Mouse (Mus musculus) hematopoietic stem cell, adult 5-6 weeks (primary cell): ENCODE results near the gene Nucb1. TPM values are rescaled to one million over a fixed set of nuclear protein-coding genes. Genes with fewer than 3 reads are reported as not detected.
A peak's percentile ranks its signal among the peaks of the same experiment; 100 is the strongest.

Experiments
- ATAC-seq, 2 experiments: fragments of 125-278 bp in 1 of 2; replicated peaks in 1 of 2; 2 replicates each; pipeline ENCODE4 v1.8.0; 2016 to 2017; ENCODE audit warnings: inconsistent platforms in 2 of 2, mild to moderate bottlenecking in 2 of 2, moderate number of reproducible peaks in 2 of 2, low read depth in 1 of 2, moderate TSS enrichment in 1 of 2; ENCODE audit not compliant: low FRiP score in 2 of 2, poor library complexity in 2 of 2, severe bottlenecking in 2 of 2, insufficient read depth in 1 of 2, low TSS enrichment in 1 of 2
- total RNA-seq: library from RNA; stranded (forward); fragments of 172-1452, 232-1000 nt; gene quantifications from 2 replicates; pipeline ENCODE4 v1.2.3, GENCODE M21; 2017

Gene Nucb1
- total RNA-seq, 1 experiment from 2014 or later, result 378 TPM

DNA sequence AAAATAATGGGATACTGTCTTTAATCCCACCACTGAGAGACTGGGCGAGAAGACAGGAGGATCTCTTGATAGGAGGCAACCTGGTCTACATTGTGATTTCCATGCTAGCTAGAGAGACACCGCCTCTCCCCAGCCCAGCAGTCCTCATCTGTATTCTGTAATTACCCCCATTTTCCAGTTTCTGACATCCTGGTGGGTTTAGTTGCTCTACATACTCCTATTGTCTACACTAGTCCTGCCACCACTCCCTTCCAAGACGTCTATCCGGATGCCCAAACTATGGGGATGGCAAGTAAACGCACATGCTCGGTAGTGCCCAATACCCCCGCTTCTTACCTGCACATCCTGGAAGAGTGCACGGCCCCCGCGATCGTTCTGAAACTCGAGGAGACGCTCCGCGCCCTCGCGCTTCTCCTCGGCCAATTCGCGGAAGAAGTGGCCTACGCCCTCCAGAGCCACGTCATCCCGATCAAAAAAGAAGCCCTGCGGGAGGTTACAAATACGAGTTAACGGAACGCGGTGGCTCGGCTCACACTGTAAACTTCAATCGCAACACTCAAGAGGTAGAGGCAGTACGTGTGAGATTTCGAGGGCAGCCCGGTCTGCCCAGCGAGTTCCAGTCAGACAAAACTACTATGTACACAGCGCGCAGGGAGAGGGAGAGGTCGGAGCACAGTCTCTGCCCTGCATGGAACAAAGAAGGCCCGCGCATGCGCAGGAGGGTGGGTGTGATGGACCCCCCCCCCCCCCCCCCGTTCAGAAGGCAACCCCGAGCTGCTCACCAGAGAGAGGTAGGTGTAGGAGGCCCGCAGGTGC, 51.2 kb downstream of the Nucb1 start:
- peak in 1 of 2 experiments; percentile 9; a peak in 1 of 4 replicates for ATAC-seq

DNA sequence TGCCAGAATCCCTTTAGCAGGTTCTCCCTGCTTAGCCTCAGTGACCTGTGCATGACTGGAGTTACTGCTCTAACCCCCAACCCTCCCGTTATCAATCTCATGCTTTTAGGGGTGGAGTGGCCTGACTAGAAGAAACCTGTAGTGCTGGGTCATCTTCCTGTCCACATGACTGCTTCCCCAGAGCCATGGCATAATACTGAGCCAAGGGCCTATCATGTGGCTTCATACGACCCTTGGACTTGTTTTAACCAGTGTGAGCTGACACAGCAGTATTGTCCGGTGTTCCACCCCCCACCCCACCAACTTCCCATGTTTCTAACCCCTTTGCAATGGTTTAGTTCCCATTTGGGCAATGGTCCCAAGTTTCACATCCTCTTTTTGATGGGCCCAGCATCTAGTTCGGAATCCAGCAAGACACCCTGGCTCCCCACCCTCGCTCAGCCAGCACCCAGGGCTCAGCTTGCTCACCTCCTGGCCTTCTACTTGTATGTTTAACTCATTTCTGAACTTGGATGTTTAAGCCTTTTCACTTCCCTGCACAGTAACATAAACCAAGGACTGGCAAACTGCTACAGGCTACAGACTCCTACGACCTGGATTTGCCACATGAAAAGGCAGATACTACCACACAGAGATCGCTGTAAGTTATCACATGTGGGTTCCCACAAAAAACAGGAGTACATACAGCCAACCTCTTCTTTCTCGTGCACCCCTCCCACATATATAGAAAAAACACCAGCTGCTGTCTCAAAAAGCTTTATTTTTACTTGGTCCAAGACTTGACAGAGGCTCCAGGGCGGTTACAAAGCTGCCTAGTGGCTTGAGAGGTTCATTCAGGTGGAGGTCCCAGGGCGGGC, 52.8 kb downstream of the Nucb1 start:
- peak; percentile 9 to 18; a peak in 3 of 4 replicates for ATAC-seq

DNA sequence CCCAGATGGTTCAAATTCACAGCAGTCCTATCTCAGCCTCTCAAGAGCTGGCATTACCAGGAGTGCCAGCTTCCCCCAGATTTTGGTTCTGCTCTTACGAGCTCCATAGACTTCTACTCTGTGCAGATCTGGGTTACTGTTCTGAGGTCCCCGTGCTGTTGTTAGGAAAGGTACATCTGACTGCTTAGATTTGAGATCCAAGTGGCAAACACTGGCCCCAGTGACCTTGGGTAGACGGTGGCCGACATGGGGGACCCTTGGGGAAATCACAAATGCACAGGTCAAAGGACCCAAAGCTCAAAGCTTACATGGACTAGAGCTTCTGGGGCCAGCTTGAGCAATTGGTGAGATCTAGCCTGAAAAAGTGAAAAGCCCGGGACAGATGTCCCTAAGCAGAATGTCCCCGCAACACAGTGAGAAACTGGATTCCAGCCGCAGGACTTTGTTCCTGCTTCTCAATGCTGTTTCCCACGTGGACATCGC, 53.4 kb downstream of the Nucb1 start:
- ATAC-seq, result no peak

DNA sequence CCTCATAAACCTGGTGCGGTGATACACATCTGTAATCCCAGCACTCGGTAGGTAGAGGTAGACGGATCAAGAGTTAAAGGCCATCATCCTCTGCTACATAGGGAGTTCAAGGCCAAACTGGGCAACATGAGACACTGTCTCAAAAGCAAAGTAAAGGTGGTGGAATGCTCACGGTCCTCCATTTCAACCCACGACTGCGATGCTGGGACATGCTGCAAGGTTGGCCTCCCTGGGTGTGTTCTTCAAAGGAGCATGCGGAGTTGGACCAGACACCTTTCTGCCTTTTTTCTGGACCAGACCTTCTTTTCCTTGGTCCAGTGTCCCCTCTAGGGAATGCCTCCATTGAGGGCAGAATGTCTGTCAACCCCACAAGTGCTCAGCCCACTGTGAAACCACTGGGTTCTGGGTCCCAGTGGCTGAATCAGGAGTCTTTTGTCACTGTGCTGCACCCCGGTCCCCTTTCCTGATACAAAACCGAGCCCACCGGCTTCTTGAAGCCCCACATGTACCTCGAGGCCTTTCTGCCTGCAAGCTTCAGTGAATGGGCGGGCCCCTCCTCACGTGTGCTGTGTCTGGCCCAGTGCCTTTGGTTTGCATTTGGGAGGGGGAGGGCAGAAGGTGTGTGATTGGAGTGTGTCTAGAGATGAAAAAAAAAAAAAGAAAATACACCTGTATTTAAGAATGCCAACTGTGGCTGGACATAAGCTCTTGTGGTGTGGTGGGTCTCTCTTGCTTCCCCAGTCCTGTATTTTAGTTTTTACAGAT, 54.1 kb downstream of the Nucb1 start:
- ATAC-seq, result no peak

DNA sequence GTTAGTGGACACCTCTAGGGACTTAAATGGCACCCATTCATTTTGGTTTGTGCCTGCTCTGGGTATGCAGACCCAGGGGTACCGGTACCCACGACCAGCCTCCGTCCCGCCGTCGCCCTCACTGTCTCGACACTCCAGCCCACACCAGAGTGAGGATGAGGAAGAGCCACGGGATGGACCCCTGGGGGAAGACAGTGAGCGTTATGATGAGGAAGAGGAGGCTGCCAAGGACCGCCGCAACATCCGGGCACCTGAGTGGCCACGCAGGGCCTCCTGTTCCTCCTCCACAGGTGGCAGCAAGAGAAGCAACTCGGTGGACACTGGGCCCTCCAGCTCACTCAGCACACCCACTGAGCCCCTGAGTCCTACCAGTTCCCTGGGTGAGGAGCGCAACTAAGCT, 55.2 kb downstream of the Nucb1 start:
- no peak for ATAC-seq

DNA sequence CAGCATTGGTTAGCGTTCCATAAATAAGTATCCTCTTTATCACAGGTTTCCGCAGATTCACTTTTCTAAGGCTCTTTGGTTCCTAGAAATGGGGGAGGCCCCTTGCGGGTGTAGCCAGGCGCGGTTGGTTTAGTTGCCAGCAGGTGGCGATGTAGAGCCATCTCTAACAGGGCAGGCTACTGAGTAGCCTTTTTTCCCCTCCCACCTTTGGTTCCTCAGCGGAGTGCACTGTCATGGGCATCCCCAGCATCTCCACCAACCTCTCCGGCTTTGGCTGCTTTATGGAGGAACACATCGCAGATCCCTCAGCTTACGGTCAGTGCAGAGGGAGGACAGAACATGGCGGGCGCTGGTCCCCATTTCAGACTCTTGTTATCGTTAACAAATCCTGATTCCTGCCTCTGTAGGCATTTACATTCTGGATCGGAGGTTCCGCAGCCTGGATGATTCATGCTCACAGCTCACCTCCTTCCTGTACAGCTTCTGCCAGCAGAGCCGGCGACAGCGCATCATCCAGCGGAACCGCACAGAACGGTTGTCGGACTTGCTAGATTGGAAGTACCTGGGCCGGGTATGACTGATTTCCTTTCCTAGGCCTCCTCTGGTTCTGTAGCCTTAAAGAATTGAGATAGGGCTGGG, 58.7 kb downstream of the Nucb1 start:
- ATAC-seq, result peak; percentile 85 to 91

DNA sequence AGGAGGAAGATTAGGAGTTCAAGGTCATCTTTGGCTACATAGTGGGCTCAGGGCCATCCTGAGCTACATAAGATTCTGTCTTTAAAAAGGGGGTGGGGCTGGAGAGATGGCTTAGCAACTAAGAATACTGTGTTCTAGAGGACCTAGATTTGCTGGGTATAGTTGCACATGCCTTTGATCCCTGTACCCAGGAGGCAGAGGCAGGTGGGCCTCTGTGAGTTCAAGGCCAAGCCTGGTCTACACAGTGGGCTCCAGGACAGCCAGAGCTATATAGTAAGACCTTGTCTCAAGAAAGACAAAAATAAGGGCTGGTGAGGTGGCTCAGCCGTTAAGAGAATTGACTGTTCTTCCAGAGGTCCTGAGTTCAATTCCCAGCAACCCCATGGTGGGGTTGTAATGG, 60.2 kb downstream of the Nucb1 start:
- no peak for ATAC-seq

DNA sequence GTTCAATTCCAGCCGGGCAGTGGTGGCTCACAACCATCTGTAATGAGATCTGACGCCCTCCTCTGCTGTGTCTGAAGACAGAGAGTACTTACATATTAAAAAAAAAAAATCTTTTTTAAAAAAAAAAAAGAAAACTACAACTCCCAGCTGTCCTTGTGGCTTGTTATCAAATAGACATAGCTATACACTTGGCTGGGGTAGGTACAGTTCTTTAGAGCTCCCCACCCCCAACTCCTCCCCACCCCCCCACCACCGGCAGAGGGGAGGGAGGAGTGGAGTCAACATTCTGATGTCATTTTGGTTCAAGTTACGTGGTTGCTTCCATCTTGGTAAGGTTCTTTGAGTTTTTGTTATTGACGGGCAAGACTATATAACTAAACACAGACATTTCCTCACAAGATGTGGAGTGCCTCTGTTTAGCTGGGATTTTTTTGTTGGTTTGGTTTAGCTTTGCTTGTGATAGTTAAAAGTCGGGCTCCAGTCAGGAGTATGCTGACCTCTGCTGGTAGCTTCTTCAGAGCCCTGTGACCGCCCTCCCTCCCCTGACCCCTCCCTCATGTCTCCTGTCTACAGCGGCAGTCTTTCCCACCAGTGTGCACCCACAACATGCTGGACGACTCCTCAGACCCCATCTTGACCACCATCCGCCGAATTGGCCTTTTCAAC, 62.7 kb downstream of the Nucb1 start:
- ATAC-seq, result no peak

DNA sequence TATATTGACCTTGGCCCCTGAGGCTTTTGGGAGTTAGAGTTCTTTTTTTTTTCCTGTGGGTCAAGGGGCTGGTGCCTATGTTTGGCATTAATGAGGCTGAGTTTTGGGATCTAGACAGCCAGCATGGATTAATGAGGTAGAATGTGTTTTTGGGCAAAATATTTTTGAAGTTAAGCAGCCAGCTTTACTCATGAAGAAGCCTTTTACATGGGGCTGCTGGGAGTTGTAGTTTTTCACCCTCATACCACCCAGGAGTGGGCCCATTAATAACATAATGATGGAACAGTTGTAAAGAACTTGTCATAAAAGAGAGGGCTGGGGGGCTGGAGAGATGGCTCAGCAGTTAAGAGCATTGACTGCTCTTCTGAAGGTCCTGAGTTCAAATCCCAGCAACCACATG, 63.6 kb downstream of the Nucb1 start:
- no peak for ATAC-seq

DNA sequence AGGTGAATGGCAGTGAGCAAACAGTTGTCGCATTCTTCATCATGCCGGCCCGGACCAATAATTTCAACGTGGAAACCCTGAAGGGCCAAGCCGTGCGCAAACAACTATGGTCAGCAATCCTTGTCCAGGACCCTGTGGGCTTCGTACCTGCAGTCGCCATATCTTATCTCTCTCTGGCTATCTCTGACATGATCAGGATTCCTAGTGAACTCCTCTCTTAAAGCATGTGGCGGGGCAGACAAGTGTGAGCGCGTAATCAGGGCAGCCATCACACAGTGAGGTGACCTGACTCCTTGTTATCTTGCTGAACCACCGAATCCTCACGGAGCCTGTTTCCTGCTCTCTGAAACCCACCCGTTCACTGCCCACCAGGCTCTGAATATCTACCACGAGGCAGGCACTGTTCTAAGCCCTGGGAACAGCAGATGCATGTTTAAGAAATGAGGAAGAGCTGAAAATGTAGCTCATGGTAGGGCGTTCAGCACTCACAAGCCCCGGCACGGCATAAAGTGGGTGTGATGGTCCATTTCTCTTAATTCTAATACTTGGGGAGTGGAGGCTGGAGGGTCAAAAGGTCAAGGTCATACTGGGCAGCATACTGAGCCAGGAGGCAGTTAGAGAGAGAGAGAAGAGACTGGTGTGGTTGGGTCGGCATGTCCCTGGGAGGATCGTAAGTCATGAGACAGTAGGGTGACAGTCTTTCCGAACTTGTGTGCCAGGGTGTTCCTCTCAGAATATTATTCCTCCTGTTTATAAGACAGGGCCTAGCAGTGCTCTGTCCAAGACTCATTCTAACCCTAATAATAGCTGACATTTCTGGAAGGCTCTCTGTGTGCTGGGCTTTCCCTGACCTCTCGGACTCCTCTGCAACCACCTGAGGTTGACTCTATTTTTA, 66.4 kb downstream of the Nucb1 start:
- no peak for ATAC-seq

Other genes starting within 250 kb of the Nucb1 start
- 0.19 TPM in 1 of 2 replicates, not detected in the other for gene Slc6a21, start 232.9 kb downstream of the Nucb1 start, total RNA-seq
- gene Trpm4, start 176.6 kb downstream of the Nucb1 start, total RNA-seq, result 3.2 and 10.8 TPM in 2 replicates
- not detected in 2 replicates for gene Hrc, start 175.1 kb downstream of the Nucb1 start, total RNA-seq
- gene Ppfia3, start 143.4 kb downstream of the Nucb1 start, total RNA-seq, result not detected in 2 replicates
- gene Lin7b, start 139.8 kb downstream of the Nucb1 start, total RNA-seq, result 3.2 TPM in 1 of 2 replicates, not detected in the other
- gene Snrnp70, start 114.7 kb downstream of the Nucb1 start, total RNA-seq, result 498 and 589 TPM in 2 replicates
- gene Kcna7, start 104.8 kb downstream of the Nucb1 start, total RNA-seq, result not detected in 2 replicates
- 0.79 TPM in 1 of 2 replicates, not detected in the other for gene Ntf5, start 96.7 kb downstream of the Nucb1 start, total RNA-seq
- not detected in 2 replicates for gene Lhb, start 89.6 kb downstream of the Nucb1 start, total RNA-seq
- gene Gys1, start 75.6 kb downstream of the Nucb1 start, total RNA-seq, result 8.5 and 11.3 TPM in 2 replicates
- gene Ruvbl2, start 72.3 kb downstream of the Nucb1 start, total RNA-seq, result 134 and 137 TPM in 2 replicates
- gene Ftl1, start 50.5 kb downstream of the Nucb1 start, total RNA-seq, result 599 and 753 TPM in 2 replicates
- gene Bax, start 43.5 kb downstream of the Nucb1 start, total RNA-seq, result 18.0 and 28.0 TPM in 2 replicates
- not detected in 2 replicates for gene Tulp2, start 28.5 kb downstream of the Nucb1 start, total RNA-seq
- not detected in 2 replicates for gene Gm45808, start 23.6 kb downstream of the Nucb1 start, total RNA-seq
- gene Dhdh, start 21.6 kb downstream of the Nucb1 start, total RNA-seq, result 16.9 and 21.6 TPM in 2 replicates
- 267 and 291 TPM in 2 replicates for gene Ppp1r15a, start 15.9 kb upstream of the Nucb1 start, total RNA-seq
- 0.31 and 3.1 TPM in 2 replicates for gene Plekha4, start 15.9 kb upstream of the Nucb1 start, total RNA-seq
- not detected in 2 replicates for gene Hsd17b14, start 44.5 kb upstream of the Nucb1 start, total RNA-seq
- gene Bcat2, start 59.7 kb upstream of the Nucb1 start, total RNA-seq, result 16.4 and 20.9 TPM in 2 replicates
- gene Fgf21, start 105.1 kb upstream of the Nucb1 start, total RNA-seq, result not detected in 2 replicates
- 0.25 TPM in 1 of 2 replicates, not detected in the other for gene Fut1, start 106.9 kb upstream of the Nucb1 start, total RNA-seq
- not detected in 2 replicates for gene Izumo1, start 111.4 kb upstream of the Nucb1 start, total RNA-seq
- 0.94 TPM in 1 of 2 replicates, not detected in the other for gene Rasip1, start 117.1 kb upstream of the Nucb1 start, total RNA-seq
- not detected in 2 replicates for gene Mamstr, start 129.6 kb upstream of the Nucb1 start, total RNA-seq
- gene Fut2, start 156.0 kb upstream of the Nucb1 start, total RNA-seq, result not detected in 2 replicates
- not detected in 2 replicates for gene Ntn5, start 173.6 kb upstream of the Nucb1 start, total RNA-seq
- gene Sec1, start 184.0 kb upstream of the Nucb1 start, total RNA-seq, result not detected in 2 replicates
- 0.30 and 1.1 TPM in 2 replicates for gene Car11, start 189.4 kb upstream of the Nucb1 start, total RNA-seq
- gene Dbp, start 194.7 kb upstream of the Nucb1 start, total RNA-seq, result 11.5 and 25.3 TPM in 2 replicates
- 1,764 and 1,816 TPM in 2 replicates for gene Rpl18, start 205.1 kb upstream of the Nucb1 start, total RNA-seq
- gene Sphk2, start 207.6 kb upstream of the Nucb1 start, total RNA-seq, result 8.2 and 10.9 TPM in 2 replicates
- 0.79 and 1.8 TPM in 2 replicates for gene Fam83e, start 210.8 kb upstream of the Nucb1 start, total RNA-seq
- not detected in 2 replicates for gene Spaca4, start 215.4 kb upstream of the Nucb1 start, total RNA-seq